Mouse (Mus musculus): ENCODE measurements around the gene Gm20594. TPM values are rescaled to one million over a fixed set of nuclear protein-coding genes. Genes with fewer than 3 reads are reported as not detected.

Gene Gm20594
- polyA plus RNA-seq (2012), result not detected in 2 replicates

DNA sequence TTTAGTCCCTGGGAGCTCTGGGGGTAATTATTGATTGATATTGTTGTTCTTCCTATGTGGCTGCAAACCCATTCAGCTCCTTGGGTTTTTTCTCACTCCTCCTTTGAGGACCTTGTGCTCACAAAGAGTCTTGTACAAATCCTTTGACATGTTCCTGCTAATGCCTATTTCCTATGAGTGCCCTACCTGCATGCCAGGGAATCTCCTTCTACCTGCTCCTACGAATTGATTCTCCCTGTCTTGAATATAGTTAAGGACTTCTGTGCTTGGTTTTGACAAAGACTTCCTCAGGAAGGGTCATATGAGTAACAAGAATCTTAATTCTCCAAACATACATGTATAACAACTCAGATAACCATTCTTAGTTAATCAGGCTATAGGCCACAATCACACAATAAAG is at the start of gene Gm20594:
Gene Gm20594 (plus strand): TSS at position 301 of the 400 bp plus-strand sequence.

Other genes with a start within 250 kb of the Gm20594 start
- gene Lrrtm4, start 201.0 kb downstream of the Gm20594 start, polyA plus RNA-seq (2012), result 0.06 TPM in 2 replicates

Data from megakaryocyte-erythroid progenitor cell, adult 5 weeks (primary cell).